Mouse (Mus musculus) common myeloid progenitor, adult 5-6 weeks (primary cell): Measurements from ENCODE around the gene Oxct2b. TPM values are rescaled to one million over a fixed set of nuclear protein-coding genes. Genes with fewer than 3 reads are reported as not detected.
"Not testable (repeated sequence)": the region's sequence is repeated elsewhere in the genome, so short reads cannot be mapped to it uniquely, and the experiment has no call there.

Experiments used
- ATAC-seq: replicated peaks from 2 replicates; pipeline ENCODE4 v1.8.0; 2016; ENCODE audit warnings: low read depth, mild to moderate bottlenecking, moderate TSS enrichment, inconsistent platforms; ENCODE audit not compliant: poor library complexity, severe bottlenecking
- total RNA-seq: library from RNA; stranded (forward); fragments of 200-1000, 187-1606 nt; gene quantifications from 2 replicates; pipeline ENCODE4 v1.2.3, GENCODE M21; 2017

The Oxct2b gene
- total RNA-seq, 1 experiment from 2014 or later: not detected

DNA sequence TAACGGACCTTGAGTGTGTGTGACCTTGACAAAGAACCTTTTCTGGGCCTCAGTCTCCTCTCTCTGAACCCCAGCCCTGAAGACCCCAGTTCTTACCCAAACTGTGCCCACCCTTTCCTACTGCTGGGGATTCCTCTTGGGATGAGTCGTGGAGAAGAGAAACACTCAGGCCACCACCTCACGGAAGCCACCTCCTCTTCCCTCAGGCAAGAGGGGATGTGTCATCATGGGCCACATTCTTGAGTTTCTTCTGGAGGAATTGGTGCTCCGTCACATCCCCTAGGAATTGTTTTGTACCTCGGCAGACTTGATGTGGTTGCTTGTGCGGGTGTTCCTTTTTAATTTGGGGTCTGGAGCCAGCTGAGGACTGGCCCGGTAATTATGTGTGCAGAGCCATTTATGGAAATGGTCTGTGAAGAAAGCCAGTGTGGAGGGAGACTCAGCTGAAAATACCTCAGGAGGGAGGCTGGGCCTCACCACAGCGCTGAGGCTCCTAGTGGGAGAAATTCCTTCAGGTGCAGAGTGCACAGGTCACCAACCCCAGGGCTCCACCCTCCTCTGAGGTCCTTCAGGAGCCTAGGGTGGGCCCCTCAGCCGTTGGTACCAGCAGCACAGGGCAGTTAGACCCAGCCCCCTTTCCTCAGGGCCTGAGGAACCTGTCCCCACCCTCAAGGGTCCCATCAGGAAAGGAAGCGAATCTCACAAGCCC, 4.6 kb upstream of the Oxct2b start:
- ATAC-seq: not testable (repeated sequence)

DNA sequence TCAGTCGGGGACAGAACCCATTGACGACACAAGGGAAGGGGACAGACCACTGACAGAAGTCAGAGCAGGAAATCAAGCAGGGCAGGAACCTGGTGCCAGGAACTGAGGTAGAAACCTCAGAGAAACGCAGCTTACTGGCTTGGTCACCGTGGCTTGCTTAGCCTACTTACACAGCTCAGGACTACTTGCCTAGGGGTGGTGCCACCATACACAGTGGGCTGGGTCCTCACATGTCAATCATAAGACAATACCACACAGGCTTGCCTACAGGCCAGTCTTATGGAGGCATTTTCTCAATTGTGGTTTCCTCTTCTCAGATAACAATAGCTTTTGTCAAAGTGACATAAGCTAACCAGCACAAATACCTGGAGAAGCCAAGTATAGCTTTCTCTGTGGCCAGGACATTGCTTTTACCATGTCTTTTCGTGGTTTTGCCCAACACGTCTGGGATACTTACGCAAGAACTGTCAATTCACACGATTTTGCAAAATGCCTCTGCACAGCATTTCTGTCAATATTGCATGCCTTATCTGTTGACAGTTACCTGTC, 3.8 kb upstream of the Oxct2b start:
- ATAC-seq: peak; percentile 70

DNA sequence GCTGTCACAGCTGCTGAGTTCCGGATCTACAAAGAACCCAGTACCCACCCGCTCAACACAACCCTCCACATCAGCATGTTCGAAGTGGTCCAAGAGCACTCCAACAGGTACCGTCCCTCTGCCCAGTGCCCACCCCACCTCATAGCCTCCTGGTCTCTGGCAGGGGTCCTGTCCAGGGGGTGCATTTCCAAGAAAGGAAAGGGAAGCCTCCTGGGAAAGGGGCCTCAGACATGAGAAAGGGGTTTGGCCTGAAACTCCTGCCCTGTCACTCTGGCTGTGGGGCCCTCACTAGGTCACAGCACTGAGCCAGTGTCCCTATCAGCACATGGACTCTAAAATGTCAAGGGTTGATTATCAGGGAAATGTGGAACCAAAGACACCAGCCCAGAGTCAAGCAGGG, 1.4 kb upstream of the Oxct2b start:
- ATAC-seq: not testable (repeated sequence)

DNA sequence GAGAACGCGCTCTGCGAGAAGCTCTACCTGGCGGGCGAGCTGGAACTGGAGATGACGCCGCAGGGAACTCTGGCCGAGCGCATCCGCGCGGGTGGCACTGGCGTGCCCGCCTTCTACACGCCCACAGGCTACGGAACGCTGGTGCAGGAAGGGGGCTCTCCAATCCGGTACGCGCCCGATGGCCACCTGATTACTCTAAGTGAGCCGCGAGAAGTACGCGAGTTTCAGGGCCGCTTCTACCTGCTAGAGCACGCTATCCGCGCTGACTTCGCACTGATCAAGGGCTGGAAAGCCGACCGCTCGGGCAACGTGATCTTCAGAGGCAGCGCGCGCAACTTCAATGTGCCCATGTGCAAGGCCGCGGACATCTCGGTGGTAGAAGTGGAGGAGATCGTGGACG, 574 bp downstream of the Oxct2b start:
- peak; percentile 43 for ATAC-seq

DNA sequence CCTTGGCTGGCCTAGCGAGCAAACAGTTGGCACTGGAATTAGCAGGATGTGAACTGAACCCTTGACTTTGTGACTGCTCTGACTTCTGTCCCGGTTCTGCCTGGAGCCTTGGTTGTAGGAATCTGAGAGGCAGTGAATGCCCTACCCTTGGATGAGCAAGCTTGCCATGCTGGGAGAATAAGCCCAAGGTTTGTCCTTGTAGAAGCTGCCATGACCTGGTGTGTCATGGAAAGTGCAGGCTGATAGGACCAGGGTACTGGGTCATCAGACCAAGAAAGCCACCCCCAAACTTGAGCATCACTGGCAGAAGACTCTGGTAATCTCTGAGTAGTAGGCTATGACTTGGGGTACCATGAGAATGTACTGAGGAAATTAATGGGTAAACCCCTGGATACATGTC, 5.2 kb downstream of the Oxct2b start:
- ATAC-seq: no peak

DNA sequence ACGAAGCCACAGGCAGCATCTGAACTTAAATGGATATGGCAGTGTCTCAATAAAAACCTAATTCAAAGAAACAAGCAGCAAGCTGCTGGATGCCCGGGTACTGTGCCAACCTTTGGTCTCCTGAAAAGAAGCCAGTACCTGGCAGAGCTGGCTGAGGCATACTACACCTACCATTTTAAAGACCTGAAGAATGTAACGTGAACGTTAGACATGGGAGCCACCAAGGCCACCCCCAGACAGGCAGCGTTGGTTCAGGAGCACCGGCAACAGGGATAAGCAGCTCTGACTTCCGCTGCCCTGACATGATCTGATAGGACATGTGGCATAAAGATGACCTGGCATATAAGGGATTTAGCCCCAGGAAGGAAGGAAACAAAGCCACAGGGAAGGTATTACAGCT, 10.6 kb downstream of the Oxct2b start:
- ATAC-seq: no peak

DNA sequence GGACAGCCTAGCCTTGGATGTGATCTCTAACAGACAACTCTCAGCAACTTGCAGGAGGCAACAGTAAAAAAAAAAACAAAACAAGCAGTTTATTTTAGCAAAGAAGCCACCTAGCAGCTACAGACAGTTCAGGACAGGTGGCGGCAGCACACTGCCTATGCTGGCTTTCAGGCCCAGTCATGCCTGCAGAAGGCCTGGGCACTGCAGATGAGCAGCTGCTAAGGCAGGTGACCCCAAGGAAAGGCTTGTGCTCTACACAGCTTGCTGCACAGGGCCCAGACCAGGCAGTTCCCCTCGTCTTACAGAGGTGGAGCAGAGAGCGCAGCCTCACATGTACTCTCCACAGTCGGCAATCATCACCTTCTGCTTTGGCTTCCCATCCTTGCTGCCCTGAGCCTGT, 11.0 kb downstream of the Oxct2b start:
- ATAC-seq: no peak

DNA sequence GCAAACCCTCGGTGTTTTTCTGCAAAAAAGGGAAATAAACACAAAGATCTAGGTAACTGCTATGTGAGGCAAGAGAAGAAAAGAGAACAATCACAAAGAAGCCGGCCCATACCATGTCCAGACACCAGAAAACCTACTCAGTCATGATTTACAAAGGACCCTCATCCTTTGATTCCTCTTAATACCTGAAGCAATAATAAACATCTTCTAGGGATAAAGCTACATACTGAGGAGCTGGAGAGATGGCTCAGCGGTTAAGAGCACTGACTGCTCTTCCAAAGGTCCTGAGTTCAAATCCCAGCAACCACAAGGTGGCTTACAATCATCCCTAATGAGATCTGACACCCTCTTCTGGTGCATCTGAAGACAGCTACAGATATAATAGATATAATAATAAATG, 21.5 kb downstream of the Oxct2b start:
- ATAC-seq: no peak

DNA sequence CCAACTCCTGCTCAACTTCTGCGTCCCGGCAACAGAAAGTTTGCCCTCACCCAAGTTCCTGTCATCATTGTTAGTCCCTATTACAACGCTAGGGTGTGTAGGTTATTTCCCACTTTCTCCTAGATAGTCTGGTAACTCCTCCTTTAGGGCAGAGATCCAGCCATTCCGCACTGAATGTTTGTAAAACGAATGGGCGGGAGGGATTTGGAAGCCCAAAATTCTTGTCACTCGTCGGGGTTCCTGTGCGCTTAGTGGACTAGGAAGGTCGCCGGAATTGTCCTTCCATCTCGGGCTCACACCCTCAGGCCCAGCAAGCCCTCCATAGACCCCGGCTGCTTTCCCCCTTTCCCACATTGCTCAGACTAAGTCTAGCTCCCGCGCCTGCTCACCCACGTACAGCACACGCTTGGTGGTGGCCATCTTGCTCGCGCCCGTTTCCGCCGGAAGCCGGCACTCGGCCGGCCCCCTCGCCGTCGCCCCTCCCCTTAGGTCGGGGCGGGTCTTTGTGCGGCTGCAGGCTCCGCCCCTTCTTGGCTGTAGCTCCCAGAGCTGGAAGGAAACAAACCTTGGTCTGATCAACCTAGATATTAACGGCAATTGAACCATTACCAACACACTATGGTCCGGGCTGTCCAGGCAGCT, 23.6 kb downstream of the Oxct2b start, which contains the start of gene Ppie:
Gene Ppie, minus strand, starts transcription at position 439 of the 642 bp plus-strand sequence.
- peak; percentile 97 for ATAC-seq

DNA sequence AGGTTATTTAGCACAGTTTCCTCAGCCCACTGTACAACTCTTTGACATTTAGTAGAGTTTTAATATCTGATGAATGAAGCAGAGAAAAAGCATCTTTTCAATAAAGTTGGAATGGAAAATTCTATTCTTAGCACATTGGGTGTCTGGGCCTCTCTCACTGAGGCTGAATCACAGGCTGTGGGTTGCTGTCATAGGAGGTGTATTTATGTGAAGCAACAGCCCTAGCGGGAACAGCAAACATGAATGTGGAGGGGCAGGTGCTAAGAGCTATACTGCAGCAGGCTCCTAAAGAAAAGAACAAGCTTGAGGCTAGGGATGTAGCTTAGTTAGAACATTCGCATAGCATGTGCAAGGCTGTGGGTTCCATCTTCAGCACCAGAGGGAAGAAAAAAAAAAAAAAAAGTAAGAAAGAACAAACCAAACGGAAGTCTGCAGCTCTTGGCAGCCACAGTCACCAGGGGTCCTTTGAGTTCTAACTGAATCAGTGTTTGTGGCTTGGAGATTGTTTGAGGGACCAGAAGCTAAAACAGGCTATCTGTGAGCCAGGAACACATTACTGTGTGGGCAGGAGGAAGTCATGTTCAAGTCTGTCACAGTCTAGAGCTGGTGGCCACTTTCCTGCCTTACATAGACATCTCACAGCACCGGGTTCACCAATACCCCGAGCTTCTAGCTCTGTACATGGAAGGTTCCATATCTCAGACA, 31.5 kb downstream of the Oxct2b start:
- peak; percentile 97 for ATAC-seq

DNA sequence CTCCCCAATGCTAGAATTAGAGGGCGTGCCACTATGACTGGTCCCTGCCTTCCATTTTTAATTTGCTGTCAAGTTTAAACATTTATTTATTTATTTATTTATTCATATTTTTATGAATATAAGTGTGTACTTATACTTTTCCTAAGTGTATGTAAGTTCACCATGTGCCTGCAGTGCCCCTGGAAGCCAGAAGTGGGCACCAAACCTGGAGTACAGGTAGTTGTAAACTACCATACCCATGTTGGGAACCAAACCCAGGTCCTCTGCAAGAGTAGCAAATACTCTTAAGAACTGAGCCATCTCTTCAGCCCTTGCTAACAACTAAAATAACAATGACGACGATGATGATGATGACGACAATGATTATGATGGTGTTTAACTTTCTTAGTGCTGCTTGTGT, 35.9 kb downstream of the Oxct2b start:
- ATAC-seq: no peak

DNA sequence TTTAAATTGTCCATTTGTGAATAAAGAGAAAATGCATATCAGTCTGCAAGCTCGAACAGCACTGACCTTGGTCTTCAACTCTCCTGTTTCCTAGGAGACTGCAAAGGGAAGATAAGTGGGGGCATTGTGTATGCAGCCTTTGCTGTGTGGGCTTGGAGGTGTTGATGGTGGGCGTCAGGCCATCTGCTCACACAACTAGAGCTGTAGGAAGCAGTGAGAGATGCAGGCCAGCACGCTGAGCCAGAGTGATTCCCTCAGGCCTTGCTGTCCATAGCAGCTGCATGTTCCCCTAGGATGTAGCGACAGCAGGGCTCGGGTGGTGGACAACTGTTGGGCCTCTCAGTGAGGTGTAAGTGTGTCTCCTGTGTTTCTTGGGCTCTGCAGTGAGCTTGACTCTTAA, 36.9 kb downstream of the Oxct2b start:
- no peak for ATAC-seq

DNA sequence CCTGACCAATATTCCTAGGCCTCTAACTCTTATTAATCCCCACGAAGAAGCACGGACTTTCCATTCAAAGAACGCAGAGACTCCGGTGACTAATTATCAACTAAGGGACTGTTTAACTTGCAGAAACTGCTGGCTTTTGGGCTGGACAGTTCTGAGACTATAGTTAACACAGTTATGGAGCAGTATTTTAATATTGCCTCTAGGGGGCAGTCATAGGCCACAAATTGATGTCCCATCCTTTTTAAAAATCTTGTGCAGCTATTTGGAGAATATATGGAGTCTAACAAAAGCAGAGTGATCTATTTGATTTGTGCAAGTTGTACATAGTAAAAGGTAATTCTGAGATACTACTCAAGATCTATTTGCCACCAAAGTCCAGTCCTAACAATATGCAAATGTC, 38.9 kb downstream of the Oxct2b start:
- ATAC-seq: peak; percentile 76

DNA sequence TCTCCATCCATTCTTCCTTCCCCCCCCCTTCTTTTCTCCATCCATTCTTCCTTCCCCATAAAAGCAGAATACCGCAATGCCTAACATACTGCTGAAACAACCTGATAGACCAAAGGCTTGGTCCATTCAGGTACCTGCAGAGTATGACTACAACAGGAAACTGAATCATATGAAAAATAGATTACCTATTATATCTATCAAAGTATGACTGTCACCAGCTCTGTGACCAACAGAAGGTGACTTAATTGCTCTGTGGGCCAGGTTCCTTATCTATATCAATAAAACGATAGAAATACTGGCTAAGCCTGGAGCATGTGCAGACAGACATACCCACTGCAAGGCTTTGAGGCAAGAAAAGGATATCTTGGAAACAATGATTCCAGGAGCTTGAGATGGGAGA, 39.4 kb downstream of the Oxct2b start:
- no peak for ATAC-seq

DNA sequence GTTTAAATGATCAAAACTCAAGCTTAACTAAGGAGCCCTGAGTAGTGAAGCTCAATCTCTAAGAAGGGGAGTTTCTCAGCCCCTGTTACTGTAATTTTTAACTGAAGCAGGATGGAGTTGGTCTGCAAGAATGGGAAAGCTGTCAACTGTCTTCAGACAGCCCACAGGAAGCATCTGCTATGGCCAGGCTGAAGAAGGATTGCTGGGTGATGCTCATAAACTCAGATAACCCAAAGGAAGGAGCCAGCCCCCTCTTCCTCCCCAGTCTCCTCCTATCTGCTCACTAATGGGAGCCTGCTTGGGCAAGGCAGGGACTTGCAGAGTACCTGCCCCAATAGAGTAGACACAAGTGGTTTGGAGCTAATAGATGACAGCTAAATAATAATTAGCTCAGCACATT, 39.8 kb downstream of the Oxct2b start:
- ATAC-seq: peak; percentile 87

DNA sequence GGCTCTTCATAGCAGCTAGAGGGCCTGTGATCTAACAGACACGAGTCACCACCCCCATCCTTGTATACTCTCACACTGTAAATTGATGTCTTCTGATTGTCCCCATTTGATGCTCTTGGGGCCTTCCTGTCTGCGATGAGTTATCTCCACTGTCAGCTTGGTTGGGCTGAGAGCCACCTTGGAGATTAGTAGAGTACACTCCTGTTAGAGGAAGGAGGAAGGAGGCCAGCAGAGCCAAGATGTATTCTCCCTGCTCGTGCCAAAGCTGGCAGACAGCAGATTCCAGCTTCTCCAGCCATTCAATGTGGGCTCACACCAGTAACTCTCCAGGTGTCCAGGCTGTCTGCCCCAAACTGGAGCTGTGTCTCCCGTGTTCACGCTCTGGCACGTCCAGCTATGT, 44.5 kb downstream of the Oxct2b start:
- ATAC-seq: no peak

DNA sequence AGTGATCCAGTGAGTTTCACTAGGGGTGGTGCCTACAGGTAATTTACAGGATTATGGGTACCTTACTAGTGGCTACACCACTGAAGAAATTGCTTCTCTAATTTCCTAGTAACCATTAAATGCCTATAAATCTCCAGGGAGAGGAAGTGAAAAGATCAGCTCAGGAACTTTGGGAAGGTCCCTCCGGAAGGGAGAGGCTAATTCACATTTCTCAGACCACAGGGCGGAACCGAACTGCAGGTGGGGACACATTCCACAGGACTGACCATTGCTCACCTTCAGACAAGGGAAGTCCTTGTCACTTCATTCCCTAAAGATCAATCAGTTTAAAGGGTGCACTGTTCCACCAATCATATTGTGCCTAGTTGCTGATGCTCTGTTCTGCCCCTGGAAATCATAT, 45.2 kb downstream of the Oxct2b start:
- ATAC-seq: not testable (repeated sequence)

DNA sequence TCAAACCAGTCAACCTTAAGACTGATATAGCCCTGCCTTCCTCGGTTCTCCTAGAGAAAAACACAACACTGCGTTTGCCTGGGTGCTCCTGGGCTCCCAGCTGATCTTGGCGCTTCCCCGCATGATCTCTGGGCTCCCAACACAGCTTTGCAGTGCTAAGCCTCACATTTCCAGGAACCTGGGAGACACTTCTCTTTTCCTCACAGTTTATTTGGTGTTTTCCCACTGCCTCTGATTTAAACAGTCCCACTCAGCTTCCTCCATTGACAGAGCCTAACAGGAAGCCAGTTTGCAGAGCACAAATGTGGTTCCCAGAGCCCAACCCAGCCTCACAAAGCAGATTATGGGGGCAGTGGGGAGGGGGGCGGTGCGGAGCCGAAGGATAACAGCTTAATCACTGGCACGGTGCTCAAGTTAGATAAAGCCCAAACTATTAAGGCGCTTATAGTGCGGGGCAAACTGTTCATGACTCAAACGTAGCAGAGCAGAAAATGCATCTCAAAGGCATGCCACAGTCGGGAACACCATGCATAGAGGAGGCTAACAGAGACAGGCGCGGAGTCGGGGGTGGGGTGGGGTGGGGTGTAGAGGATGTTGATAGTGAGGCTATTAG, 46.3 kb downstream of the Oxct2b start:
- peak; percentile 80 for ATAC-seq

DNA sequence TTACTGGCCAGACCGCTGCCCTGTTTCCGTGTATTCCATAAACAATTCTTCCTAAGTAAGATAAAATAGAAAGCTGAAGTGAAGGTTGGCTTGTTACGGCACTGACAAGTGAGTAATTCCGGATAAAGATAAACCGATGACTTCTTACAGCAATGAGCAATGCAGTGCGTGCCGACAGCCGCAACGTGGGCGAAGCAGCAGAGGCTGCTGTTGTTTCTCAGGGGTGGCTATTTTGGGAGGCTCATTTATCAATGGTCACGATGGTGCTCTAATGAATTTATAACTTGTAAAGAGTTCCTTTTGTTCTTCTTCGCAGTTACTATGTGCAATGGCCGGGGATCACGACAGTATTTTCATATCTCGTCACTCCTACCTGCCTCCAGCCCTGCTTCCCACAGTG, 48.1 kb downstream of the Oxct2b start:
- no peak for ATAC-seq
